Mouse (Mus musculus) kidney, adult 2 months (tissue): ENCODE measurements around the gene B3gnt7.

Experiments
- CTCF ChIP-seq: fragments of 200-500 bp; conservative IDR thresholded peaks from 2 replicates; pipeline ENCODE4 v1.5.1; 2011; ENCODE audit warnings: low read depth, mild to moderate bottlenecking, control low read depth, low read length, moderate library complexity, mixed read lengths; ENCODE audit not compliant: insufficient read depth, insufficient read length
- POLR2A ChIP-seq: fragments of 200-500 bp; IDR thresholded peaks from one replicate; pipeline ENCODE4 v1.6.1; 2011; ENCODE audit warnings: low read depth, low read length, control low read depth

DNA sequence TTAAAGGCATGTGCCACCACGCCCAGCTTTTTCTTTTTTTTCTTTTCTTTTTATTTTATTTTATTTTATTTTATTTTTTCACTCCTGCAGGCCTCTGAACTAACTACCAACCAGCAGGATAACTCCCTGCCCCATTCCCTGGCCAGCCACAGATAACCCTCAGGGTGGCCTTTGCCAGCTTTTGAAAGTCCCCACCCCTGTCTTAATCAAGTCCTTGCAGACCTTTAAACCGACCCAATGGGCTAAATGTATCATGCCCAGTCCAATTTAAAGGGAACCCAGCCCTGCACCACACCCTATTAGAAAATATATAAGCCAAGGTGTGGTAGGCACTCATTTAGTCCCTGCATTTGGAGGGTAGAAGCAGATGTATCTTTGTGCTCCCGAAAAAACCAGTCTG is 9.6 kb downstream of the B3gnt7 start:
- no peak for TF ChIP-seq CTCF
- TF ChIP-seq POLR2A = no peak
